Mouse (Mus musculus): ENCODE measurements around the gene Insr. TPM values are rescaled to one million over a fixed set of nuclear protein-coding genes. Genes with fewer than 3 reads are reported as not detected.
"Not testable (repeated sequence)": the region's sequence is repeated elsewhere in the genome, so short reads cannot be mapped to it uniquely, and the experiment has no call there.

Gene Insr
- polyA plus RNA-seq, 1 experiment from 2014 or later, result 53.4 TPM

- Histone ChIP-seq H3K36me3 (ENCODE audit: control insufficient read depth, insufficient read depth, low read length) (peaks cover 37% of the 10 kb centered on the region), H3K4me2 (ENCODE audit: low read length) (no peak overlapping the region), H3K9ac (ENCODE audit: low read depth, low read length) (no peak overlapping the region), H3K27ac (ENCODE audit: low read depth, low read length) (no peak overlapping the region), H3K4me3 (ENCODE audit: low read length) (no peak overlapping the region), H3K4me1 (ENCODE audit: control insufficient read depth, insufficient read depth, low read depth, low read length) (no peaks in the 10 kb centered on the region), H3K9me3 (ENCODE audit: control insufficient read depth, low read length) (no peaks in the 10 kb centered on the region), H3K27me3 (replicated peaks; ENCODE audit: control insufficient read depth, insufficient read depth, low read length) (no peaks in the 10 kb centered on the region)
- ATAC-seq, result no peak
- 90% methylated on average over 3 of the region's 3 CpGs for WGBS
Measured at GRCm38 (mm10) chr8:3204758-3205443, 74.5 kb downstream of the Insr start.

GRCm38 (mm10) chr8:3202792-3203191 lies 76.6 kb downstream of the Insr start:
- no peak for ATAC-seq
- 92% methylated on average over 7 of the region's 7 CpGs for WGBS
- peaks cover 37% of the 10 kb centered on the region for H3K36me3 ChIP-seq (ENCODE audit: control insufficient read depth, insufficient read depth, low read length)

GRCm38 (mm10) chr8:3194297-3194696 lies 85.1 kb downstream of the Insr start:
- H3K4me2 ChIP-seq (ENCODE audit: low read length); H3K27ac ChIP-seq (ENCODE audit: low read depth, low read length); ATAC-seq; H3K9ac ChIP-seq (ENCODE audit: low read depth, low read length); H3K27me3 ChIP-seq (replicated peaks; ENCODE audit: control insufficient read depth, insufficient read depth, low read length); H3K9me3 ChIP-seq (ENCODE audit: control insufficient read depth, low read length); H3K4me3 ChIP-seq (ENCODE audit: low read length); H3K4me1 ChIP-seq (ENCODE audit: control insufficient read depth, insufficient read depth, low read depth, low read length): not testable (repeated sequence)
- H3K36me3 ChIP-seq (ENCODE audit: control insufficient read depth, insufficient read depth, low read length), result peaks cover 58% of the 10 kb centered on the region

More at GRCm38 (mm10) chr8:3202792-3203191, 76.6 kb downstream of the Insr start:
- no peak overlapping the region for H3K9ac ChIP-seq (ENCODE audit: low read depth, low read length)
- no peaks in the 10 kb centered on the region for H3K9me3 ChIP-seq (ENCODE audit: control insufficient read depth, low read length)
- no peak overlapping the region for H3K27ac ChIP-seq (ENCODE audit: low read depth, low read length)
- no peaks in the 10 kb centered on the region for H3K4me1 ChIP-seq (ENCODE audit: control insufficient read depth, insufficient read depth, low read depth, low read length)
- no peak overlapping the region for H3K4me3 ChIP-seq (ENCODE audit: low read length)
- H3K4me2 ChIP-seq (ENCODE audit: low read length), result no peak overlapping the region
- H3K27me3 ChIP-seq (replicated peaks; ENCODE audit: control insufficient read depth, insufficient read depth, low read length), result no peaks in the 10 kb centered on the region

- no peak overlapping the region for H3K4me2 ChIP-seq (ENCODE audit: low read length)
- no peaks in the 10 kb centered on the region for H3K4me1 ChIP-seq (ENCODE audit: control insufficient read depth, insufficient read depth, low read depth, low read length)
- H3K9ac ChIP-seq (ENCODE audit: low read depth, low read length), result no peak overlapping the region
- no peaks in the 10 kb centered on the region for H3K27me3 ChIP-seq (replicated peaks; ENCODE audit: control insufficient read depth, insufficient read depth, low read length)
- H3K9me3 ChIP-seq (ENCODE audit: control insufficient read depth, low read length), result no peaks in the 10 kb centered on the region; the same call in 1 of the 2 replicates
- ATAC-seq, result no peak
- H3K27ac ChIP-seq (ENCODE audit: low read depth, low read length), result no peak overlapping the region
- H3K4me3 ChIP-seq (ENCODE audit: low read length), result no peak overlapping the region
- peaks cover 60% of the 10 kb centered on the region for H3K36me3 ChIP-seq (ENCODE audit: control insufficient read depth, insufficient read depth, low read length)
Measured at GRCm38 (mm10) chr8:3191006-3191405, 88.4 kb downstream of the Insr start.

- no peak overlapping the region for H3K27ac ChIP-seq (ENCODE audit: low read depth, low read length)
- no peak overlapping the region for H3K4me2 ChIP-seq (ENCODE audit: low read length)
- ATAC-seq, result no peak
- no peak overlapping the region for H3K9ac ChIP-seq (ENCODE audit: low read depth, low read length)
- no peaks in the 10 kb centered on the region for H3K27me3 ChIP-seq (replicated peaks; ENCODE audit: control insufficient read depth, insufficient read depth, low read length)
- no peaks in the 10 kb centered on the region for H3K9me3 ChIP-seq (ENCODE audit: control insufficient read depth, low read length)
- H3K4me3 ChIP-seq (ENCODE audit: low read length), result no peak overlapping the region
- peaks cover 45% of the 10 kb centered on the region for H3K36me3 ChIP-seq (ENCODE audit: control insufficient read depth, insufficient read depth, low read length)
- H3K4me1 ChIP-seq (ENCODE audit: control insufficient read depth, insufficient read depth, low read depth, low read length), result no peaks in the 10 kb centered on the region
- 92% methylated on average over 1 of the region's 1 CpGs for WGBS
Measured at GRCm38 (mm10) chr8:3187456-3187855, 92.0 kb downstream of the Insr start.

- Histone ChIP-seq H3K27ac (ENCODE audit: low read depth, low read length) (no peak overlapping the region), H3K27me3 (replicated peaks; ENCODE audit: control insufficient read depth, insufficient read depth, low read length) (no peaks in the 10 kb centered on the region), H3K36me3 (ENCODE audit: control insufficient read depth, insufficient read depth, low read length) (peaks cover 29% of the 10 kb centered on the region), H3K9ac (ENCODE audit: low read depth, low read length) (no peak overlapping the region), H3K4me3 (ENCODE audit: low read length) (no peak overlapping the region), H3K9me3 (ENCODE audit: control insufficient read depth, low read length) (peaks cover 4% of the 10 kb centered on the region; the same call in 1 of the 2 replicates), H3K4me2 (ENCODE audit: low read length) (no peak overlapping the region), H3K4me1 (ENCODE audit: control insufficient read depth, insufficient read depth, low read depth, low read length) (no peaks in the 10 kb centered on the region)
- WGBS, result 84% methylated on average over 1 of the region's 1 CpGs
- no peak for ATAC-seq
Measured at GRCm38 (mm10) chr8:3179930-3180329, 99.5 kb downstream of the Insr start.

GRCm38 (mm10) chr8:3177440-3177839 lies 102.0 kb downstream of the Insr start:
- Histone ChIP-seq H3K27ac (ENCODE audit: low read depth, low read length) (no peak overlapping the region), H3K9me3 (ENCODE audit: control insufficient read depth, low read length) (peaks cover 6% of the 10 kb centered on the region), H3K9ac (ENCODE audit: low read depth, low read length) (no peak overlapping the region), H3K36me3 (ENCODE audit: control insufficient read depth, insufficient read depth, low read length) (peaks cover 36% of the 10 kb centered on the region), H3K4me2 (ENCODE audit: low read length) (no peak overlapping the region), H3K27me3 (replicated peaks; ENCODE audit: control insufficient read depth, insufficient read depth, low read length) (no peaks in the 10 kb centered on the region), H3K4me1 (ENCODE audit: control insufficient read depth, insufficient read depth, low read depth, low read length) (no peaks in the 10 kb centered on the region), H3K4me3 (ENCODE audit: low read length) (no peak overlapping the region)
- ATAC-seq, result no peak
- 98% methylated on average over 4 of the region's 4 CpGs for WGBS

- H3K4me1 ChIP-seq (ENCODE audit: control insufficient read depth, insufficient read depth, low read depth, low read length), result no peaks in the 10 kb centered on the region
- H3K9me3 ChIP-seq (ENCODE audit: control insufficient read depth, low read length), result peaks cover 6% of the 10 kb centered on the region
- ATAC-seq, result no peak
- H3K4me2 ChIP-seq (ENCODE audit: low read length), result no peak overlapping the region
- no peak overlapping the region for H3K4me3 ChIP-seq (ENCODE audit: low read length)
- H3K27ac ChIP-seq (ENCODE audit: low read depth, low read length), result no peak overlapping the region
- WGBS, result 82% methylated on average over 1 of the region's 1 CpGs
- peaks cover 48% of the 10 kb centered on the region for H3K36me3 ChIP-seq (ENCODE audit: control insufficient read depth, insufficient read depth, low read length)
- no peaks in the 10 kb centered on the region for H3K27me3 ChIP-seq (replicated peaks; ENCODE audit: control insufficient read depth, insufficient read depth, low read length)
- H3K9ac ChIP-seq (ENCODE audit: low read depth, low read length), result no peak overlapping the region
Measured at GRCm38 (mm10) chr8:3172246-3172645, 107.2 kb downstream of the Insr start.

- no peaks in the 10 kb centered on the region for H3K36me3 ChIP-seq (ENCODE audit: control insufficient read depth, insufficient read depth, low read length)
- H3K27me3 ChIP-seq (replicated peaks; ENCODE audit: control insufficient read depth, insufficient read depth, low read length), result no peaks in the 10 kb centered on the region
- no peak overlapping the region for H3K4me2 ChIP-seq (ENCODE audit: low read length)
- no peak for ATAC-seq
- 76% methylated on average over 1 of the region's 1 CpGs for WGBS
- no peak overlapping the region for H3K4me3 ChIP-seq (ENCODE audit: low read length)
- H3K27ac ChIP-seq (ENCODE audit: low read depth, low read length), result no peak overlapping the region
- H3K9me3 ChIP-seq (ENCODE audit: control insufficient read depth, low read length), result no peaks in the 10 kb centered on the region
- H3K4me1 ChIP-seq (ENCODE audit: control insufficient read depth, insufficient read depth, low read depth, low read length), result no peaks in the 10 kb centered on the region
- H3K9ac ChIP-seq (ENCODE audit: low read depth, low read length), result no peak overlapping the region
Measured at GRCm38 (mm10) chr8:3146506-3146905, 132.9 kb downstream of the Insr start.
